Mouse (Mus musculus): ENCODE results near the gene Rslcan18. TPM values are rescaled to one million over a fixed set of nuclear protein-coding genes. Genes with fewer than 3 reads are reported as not detected.
"Not testable (repeated sequence)": the region's sequence is repeated elsewhere in the genome, so short reads cannot be mapped to it uniquely, and the experiment has no call there.

Rslcan18 gene
- total RNA-seq (2021), result under 1 TPM; 0.15 to 0.26 TPM
- long read RNA-seq, experiment 1, result 0 reads
- long read RNA-seq, experiment 2, result 0 reads

DNA sequence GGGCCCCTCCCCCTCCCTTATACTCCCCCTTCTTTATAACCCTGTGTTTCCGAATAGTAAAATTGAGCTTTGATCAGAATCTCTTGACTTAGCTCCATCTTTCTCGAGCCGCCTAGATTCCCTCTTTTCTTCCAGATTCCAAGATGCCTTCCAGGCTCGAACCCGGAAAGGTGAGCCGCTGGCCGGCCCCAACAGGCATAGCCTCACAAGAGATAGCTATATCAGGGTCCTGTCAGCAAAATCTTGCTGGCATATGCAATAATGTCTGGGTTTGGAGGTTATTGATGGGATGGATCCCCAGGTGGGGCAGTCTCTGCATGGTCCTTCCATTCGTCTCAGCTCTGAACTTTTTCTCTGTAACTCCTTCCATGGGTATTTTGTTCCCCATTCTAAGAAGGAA, at the start of gene Rslcan18:
Gene Rslcan18, minus strand, starts transcription at position 101 of the 400 bp plus-strand sequence.
- DNase-seq (ENCODE audit: low spot score in 2 of 2), result not testable (repeated sequence)

DNA sequence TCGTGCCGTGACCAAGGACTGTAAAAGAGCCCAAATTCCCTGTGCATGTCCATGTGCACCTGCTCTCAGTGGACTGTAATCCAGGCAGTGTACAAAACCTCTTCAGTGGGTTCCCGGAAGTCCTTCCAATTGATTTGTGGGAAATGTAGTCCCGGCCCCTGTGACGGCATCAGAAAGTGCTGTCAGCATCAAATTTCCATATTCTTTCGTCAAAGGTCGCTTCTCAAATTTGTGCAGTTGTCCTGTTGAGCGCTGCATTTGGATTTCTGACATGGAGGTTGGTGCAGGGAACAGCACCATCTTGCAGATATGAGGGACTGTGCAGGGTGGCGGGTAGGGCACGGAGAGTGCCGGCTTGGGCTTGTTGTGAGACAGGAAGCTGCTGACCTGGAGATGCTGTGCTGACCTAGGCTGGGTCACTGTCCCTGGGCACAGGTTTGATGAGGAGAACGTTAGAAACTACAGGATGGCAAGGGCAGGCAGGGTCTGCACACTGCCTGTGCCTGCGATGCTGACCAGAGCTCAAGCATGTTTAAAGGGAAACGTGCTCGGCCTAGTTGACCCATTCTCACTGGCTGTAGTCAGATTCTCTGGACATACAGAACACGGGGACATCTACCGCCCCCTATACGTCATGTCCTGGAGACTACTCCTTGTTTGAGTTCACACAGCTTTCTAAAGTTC, 12.1 kb upstream of the Rslcan18 start:
- peak in 1 of 2 experiments; percentile 69 for DNase-seq (ENCODE audit: low spot score in 2 of 2)

DNA sequence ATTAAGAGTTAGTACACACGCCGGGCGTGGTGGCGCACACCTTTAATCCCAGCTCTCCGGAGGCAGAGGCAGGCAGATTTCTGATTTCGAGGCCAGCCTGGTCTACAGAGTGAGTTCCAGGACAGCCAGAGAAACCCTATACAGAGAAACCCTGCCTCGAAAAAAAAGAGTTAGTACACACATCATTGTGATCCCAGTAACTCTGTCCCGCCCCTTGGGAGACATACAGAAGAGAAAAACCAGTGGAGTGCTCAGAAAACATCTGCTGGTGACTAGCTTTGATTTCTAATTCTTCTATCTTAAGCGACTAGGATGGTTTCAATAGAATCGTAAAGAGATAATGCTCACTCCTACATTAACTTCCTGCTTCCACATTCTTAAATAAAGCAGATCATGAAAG, 11.4 kb upstream of the Rslcan18 start:
- DNase-seq (ENCODE audit: low spot score in 2 of 2), result not testable (repeated sequence)

DNA sequence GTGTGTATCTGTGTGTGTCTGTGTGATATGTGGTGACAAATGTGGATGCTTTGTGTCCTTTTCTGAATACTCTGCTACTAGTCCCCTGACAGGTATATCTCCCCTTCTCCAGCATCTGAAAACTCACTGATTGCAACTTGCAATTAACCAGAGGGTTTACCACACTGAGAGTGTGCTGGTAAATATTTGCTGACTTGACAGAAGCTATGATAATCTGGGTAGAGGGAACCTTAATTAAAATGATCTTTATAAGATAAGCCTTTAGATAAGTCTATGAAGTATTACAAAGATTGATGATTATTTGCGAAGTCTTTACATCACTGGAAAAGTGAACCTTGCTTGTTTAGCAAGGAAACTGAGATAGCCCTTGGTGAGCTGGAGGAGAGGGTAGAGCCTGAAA, 8.4 kb upstream of the Rslcan18 start:
- DNase-seq (ENCODE audit: low spot score in 2 of 2), result no peak

DNA sequence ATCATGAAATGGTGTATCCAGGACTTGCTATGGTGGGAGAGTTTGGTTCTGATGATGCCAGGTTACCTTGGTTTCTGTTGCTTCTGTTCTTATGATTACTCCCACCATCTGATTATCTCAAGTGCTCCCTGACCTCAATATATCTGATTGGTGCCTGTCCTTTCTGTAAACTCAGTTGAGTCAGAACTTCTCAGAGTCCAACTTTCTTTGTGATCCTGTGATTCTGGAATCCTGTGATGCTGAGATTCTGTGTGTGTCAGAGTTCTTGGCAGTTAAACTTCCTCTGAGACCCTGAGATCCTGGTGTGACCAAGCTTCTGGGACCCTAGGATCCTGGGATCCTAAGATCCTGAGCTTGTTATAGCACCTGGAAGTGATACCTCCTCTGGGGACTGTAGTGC, 5.3 kb upstream of the Rslcan18 start, which contains the start of gene Zfp759:
Gene Zfp759, plus strand, starts transcription at position 301 of the 400 bp plus-strand sequence.
- not testable (repeated sequence) for DNase-seq (ENCODE audit: low spot score in 2 of 2)

DNA sequence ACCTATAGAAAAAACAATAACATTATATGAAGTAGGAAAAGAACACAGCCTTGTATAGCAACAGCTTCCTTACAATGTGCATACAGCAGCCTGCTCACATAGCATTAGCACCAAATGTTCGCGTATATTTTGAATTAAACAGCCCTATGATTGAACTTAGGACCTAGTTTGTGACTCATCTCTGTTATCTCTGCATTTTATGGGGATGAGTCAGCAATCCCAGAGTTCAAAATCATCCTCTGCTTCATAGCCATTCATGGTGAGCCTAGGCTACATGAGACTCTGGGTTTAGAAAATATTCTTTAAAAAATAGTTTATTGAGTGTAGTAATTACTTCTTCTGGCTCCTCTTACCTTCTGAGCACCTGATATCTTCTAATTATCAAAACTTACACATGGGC, 2.8 kb downstream of the Rslcan18 start:
- no peak for DNase-seq (ENCODE audit: low spot score in 2 of 2)

DNA sequence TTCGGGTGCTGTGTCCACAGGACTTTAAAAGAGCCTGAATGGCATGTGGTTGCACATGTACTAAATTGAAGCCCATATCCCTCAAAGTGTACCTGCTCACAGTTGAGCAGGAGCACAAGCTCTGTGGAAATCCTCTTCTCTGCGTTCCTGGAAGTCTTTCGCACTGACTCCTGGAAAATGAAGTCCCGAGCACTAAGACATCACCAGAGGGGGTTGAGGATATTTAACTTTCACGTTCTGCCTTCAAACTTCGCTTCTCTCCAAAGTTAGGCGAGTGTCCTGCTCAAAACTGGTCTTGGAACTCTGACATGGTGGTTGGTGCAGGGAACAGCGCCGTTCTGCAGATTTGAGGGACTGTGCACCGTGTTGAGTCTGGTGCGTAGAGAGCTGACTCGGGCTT, 4.0 kb downstream of the Rslcan18 start:
- no peak for DNase-seq (ENCODE audit: low spot score in 2 of 2)

DNA sequence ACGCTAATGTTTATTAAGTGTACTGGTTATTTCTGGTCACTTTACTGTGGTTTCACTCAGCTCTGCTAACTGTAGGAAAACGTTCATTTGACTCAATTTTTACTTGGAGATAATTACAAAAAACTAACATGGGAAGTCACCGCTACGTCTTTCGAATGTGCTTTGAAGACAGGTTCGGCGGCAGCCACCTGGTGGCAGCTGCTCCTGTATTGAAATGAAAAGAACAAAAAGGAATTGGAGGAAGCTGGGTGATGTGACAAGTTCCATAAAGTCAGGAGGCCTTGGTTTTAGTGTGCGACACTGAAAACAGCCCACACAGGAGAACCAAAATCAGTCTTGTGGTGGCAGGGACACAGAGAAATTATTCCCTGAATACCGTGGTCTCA, 7.2 kb downstream of the Rslcan18 start:
- DNase-seq (ENCODE audit: low spot score in 2 of 2), result peak in 1 of 2 experiments; percentile 16

DNA sequence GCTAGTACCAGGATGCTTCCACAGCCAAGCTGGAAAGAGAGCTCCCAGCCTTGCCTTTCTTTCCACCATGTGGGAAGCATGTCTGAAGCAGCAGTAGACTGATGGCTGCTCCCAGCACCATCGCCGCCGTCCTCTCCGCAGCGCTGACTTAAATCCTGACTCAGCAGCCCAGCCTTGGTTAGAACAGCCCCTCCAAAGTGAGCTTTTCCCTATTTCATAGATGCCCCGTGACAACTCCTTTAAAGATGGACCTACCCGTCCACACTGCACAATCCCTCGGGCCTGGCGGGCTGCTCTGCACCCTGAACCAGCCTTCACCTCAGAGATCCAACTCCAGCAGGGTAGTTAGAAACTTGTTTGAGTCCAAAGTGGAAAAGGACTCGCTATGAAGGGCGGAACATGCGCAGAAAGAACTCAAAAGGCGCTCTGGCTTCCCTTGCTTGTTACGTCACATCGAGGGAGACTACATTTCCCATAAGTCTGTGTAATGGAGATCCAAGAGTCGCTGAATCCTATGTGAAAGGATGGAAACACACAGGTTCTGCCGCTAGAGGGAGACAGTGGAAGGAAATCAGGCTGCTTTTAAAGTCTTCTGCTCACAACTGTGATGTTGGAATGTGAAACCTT, 7.8 kb downstream of the Rslcan18 start, which contains the start of gene Gm28557:
Gene Gm28557, minus strand, starts transcription at position 411 of the 627 bp plus-strand sequence.
- peak; percentile 62 to 85 for DNase-seq (ENCODE audit: low spot score in 2 of 2)

DNA sequence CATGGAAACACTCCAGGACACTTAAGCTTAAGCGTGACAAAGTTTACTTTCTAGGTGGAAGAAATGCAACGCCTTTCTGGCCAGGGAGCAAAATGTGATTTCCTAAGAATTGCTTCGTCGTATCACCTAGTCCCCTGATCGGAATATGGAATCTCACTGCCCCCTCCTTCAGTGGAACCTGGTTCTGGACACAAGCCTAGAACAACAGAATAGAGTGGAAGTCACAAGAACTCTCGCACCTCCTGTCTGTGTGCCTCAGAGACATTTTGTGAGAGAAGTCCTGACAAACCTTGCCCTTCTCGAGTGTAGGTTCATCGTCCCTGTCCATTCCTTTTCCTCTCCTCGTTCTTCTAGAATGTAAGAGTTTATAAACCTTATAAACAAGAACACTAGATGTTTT, 8.4 kb downstream of the Rslcan18 start:
- DNase-seq (ENCODE audit: low spot score in 2 of 2), result no peak

DNA sequence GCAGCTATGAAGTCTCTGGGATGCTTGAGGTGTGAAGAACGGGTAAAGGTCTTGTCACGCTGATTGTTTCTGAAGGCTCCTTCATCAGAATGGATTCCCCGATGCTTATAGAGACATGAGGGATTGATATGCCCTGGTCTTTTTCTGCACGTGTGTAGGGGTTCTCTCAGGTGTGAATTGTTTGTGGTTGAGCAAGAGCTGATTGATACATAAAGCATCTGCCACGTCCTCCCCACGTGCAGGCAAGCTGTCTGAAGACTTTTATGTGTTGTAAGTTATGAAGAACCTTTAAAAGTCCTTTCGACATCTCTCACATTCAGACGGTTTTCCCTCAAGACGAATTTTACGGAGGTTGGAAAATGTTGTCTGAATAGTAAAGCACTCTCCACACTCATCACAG, 18.2 kb downstream of the Rslcan18 start, which contains the start of gene Zfp708:
Gene Zfp708, minus strand, starts transcription at position 101 of the 400 bp plus-strand sequence.
- DNase-seq (ENCODE audit: low spot score in 2 of 2), result no peak

DNA sequence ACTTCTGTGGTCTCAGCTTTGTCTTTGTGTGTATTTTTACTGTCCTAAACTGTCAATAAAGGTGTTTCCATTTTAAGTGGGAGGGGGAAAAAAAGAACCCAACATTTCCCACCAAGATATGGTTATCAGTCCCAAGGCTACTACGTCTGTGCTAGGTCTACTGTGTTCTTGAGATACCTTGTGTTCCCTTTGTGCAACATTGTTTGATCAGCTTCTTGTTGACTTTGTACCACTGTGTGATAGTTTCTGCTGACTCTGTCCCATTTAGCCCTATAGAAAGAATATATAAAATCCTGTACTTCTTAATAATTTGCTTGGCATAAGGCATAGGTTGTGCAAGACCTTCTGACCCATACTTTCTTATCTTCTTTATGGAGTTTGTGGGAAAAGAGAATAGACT, 25.9 kb downstream of the Rslcan18 start:
- no peak for DNase-seq (ENCODE audit: low spot score in 2 of 2)

DNA sequence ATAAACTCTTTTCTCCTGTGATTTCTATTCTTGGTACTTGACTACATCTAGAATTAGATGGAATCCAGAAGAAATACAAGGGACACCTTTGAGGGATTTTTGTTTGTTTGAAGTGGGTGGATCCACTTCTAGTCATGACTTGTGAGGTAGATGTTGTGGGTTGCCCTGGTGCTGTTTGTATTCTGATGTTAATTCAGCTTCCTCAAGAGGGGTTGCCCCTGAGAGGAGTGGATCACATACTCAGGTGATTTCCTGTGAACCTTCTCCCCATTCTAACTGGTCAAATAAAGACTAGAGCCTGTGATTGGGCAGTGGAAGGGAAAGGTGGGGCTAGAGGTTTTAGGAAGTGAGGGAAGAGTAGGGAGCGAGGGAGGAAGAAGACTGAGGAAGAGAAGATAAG, 34.1 kb downstream of the Rslcan18 start:
- DNase-seq (ENCODE audit: low spot score in 2 of 2), result no peak

DNA sequence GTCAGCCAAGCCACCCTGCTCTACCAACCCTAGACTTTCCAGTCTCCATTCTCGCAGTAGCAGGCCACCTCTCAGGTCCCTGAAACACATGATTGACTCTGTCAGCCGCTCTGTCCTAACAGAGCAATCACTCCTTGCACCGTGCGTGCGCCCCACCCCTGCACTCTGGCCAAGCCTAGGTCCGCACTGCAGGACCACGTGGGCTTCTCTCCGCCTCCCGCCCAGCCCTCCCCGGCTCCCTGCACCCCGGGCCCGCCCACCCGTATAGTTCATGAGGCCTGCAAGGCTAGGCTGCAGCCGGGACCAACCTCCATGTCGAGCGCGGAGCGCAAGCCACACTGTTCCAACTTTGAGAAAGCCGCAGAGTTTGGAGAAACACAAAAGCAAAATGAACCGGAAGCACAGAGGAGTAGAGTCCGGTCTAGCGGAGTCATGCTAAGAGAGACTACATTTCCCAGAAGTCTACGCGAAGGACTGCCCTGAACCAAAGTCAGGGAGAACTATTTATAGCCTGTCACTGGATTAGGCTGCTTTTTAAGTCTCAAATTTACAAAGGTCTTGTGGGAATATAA, 34.8 kb downstream of the Rslcan18 start:
- DNase-seq (ENCODE audit: low spot score in 2 of 2), result peak; percentile 39 to 74

DNA sequence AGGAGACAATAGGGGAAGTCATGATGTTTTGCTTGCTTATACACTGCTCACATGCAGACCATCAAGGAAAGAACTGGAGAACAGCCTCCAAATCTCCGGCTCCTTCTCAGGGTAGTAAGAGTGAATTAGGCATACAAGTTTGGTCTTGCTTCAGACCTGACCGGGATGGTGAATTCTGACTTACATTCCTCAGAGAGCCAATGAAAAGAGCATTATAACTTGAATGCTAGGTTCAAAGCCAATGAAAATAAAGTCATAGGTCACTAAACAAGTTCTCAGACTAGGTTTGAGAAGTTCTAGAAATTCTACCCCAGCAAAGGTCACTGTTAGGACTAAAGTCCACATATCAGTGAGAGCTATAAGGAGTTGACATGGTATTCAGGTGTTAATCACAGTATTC, 38.8 kb downstream of the Rslcan18 start:
- DNase-seq (ENCODE audit: low spot score in 2 of 2), result no peak

DNA sequence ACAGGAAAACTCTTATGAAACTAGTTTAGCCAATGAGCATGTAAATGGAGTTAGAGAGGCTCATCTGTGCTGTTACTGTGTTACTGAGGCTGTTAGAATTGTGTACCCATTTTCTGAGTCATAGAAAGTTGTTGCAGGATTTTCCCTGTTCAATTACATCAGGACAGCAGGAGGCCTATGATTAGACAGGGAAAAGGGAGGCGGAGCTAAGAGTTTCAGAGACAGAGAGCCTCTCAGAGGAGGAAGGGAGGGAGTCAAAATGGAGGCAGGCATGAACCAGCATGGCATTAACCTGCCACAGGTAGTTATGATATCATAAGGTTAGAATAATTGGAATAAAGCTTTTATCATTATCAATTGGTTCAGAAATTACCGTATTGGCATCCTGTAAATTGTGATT, 43.3 kb downstream of the Rslcan18 start:
- DNase-seq (ENCODE audit: low spot score in 2 of 2), result no peak

DNA sequence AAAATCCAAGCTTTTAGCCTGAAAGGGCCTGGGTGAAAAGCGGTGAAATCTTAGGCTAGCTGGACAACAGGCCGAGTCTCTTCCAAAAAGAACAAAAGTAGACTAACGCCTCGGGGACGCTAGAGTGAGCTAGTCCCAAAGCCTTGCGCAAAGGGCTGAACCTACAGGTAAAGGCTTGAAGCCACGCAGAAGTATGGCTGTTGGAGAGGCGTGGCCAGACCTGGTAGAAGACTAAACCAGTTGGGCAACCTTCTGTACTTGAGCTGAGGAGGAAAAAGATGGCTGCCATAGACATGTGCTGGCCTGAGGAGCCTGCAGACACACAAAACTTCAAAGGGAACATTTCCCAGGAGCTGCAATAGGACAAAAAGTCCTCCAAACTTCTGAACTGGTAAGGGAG, 50.7 kb downstream of the Rslcan18 start:
- no peak for DNase-seq (ENCODE audit: low spot score in 2 of 2)

DNA sequence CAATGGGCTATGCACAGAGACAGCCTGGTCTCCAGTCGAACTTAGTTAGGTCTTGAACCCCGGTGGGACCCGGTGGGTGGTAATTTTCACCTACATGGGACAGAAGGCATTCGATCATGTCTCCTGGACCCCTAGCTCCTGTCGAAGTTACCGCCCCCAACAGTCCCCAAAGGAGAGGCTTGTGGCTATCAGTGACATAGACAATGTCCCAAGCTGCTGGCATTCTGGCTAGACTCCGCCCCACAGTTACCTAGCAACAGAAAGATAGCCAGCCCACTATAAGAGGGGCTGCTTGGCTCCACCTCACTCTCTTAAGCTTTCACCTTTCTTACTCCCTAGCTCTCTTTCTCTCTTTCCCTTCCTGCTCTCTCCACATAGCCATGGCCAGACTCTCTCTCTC, 53.6 kb downstream of the Rslcan18 start:
- no peak for DNase-seq (ENCODE audit: low spot score in 2 of 2)

DNA sequence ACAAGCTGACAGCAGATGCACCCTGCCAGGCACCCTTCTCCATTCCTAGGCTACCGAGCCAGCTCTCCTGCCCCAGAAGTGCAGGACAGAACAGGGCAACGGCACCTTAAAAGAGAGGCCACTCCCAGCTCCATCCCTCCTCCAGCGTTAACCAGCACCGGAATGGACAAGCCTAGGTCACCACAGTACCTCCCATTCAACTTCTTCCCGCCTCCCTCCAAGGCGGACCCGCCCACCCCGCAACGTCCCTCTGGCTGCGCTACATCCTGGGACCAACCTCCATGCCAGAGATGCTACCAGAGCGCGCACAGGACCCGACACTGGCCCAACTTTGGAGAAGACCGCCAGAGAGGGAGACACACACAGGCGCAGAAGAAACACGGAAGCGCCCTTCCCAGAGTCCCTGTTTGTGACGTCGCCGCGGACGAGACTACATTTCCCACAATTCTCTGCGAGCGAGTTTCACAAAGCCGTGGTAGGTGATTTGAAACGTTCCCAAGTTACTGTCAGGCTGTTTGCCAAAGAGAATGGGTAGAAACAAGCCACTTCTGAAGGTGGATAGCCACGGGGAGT, 55.2 kb downstream of the Rslcan18 start, which contains the start of gene Zfp712:
Gene Zfp712, minus strand, starts transcription at position 385 of the 573 bp plus-strand sequence.
- peak; percentile 60 to 84 for DNase-seq (ENCODE audit: low spot score in 2 of 2)

DNA sequence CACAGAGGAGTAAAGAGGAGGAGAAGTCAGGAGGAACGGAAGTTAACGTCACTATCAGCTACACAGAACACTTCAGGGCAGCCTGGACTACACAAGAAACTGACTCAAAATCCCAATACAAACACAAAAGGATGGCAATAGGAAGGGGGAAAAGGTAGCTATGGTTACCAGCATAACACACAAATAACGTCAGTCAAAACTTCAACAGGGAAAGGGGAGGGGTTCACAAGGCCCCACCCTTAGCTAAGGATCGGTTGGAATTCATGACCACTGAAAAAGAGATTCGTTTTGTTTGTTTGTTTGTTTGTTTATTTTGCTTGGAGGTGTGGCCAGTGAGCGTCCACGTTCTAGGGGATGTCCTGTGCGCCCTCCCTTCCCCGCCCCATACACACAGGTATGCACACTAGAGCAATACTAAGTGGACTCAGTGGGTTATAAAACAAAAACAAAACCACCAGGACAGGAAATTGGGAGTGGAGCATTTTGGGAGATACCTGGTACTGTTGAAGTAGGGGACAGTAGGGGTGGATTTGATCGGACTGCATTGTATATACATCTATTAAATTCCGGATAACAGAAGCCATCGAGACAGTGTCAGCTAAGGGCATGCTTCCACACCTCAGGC, 55.8 kb downstream of the Rslcan18 start:
- no peak for DNase-seq (ENCODE audit: low spot score in 2 of 2)

All from gastrocnemius, postnatal 4 days (tissue).